Mouse (Mus musculus) kidney, adult 11 months (tissue): ENCODE results near the gene Olfr1145.

Experiments used
- DNase-seq: peaks from one replicate; pipeline ENCODE4 v3.0.0; 2022

Gene Olfr1145

GRCm38 (mm10) chr2:87809522-87809921 is at the start of gene Olfr1145:
Olfr1145 (plus strand) TSS chr2:87809822.
- no peak for DNase-seq

- no peak for DNase-seq
These were observed 33.5 kb upstream of the Olfr1145 start for GRCm38 (mm10) chr2:87776143-87776542.

- no peak for DNase-seq
These were observed 30.4 kb upstream of the Olfr1145 start, which contains the start of gene Olfr152 for GRCm38 (mm10) chr2:87779183-87779582. Olfr152 (plus strand) TSS chr2:87779483.

- DNase-seq: no peak
These were observed 9.3 kb upstream of the Olfr1145 start, which contains the start of gene Olfr1143 for GRCm38 (mm10) chr2:87800292-87800691. Olfr1143 (plus strand) TSS chr2:87800592.

GRCm38 (mm10) chr2:87830233-87830632 is 20.6 kb downstream of the Olfr1145 start, which contains the start of gene Olfr1148:
Olfr1148 (plus strand) TSS chr2:87830533.
- DNase-seq: no peak

- no peak for DNase-seq
These were observed 34.1 kb downstream of the Olfr1145 start, which contains the start of gene Olfr1150-ps1 for GRCm38 (mm10) chr2:87843693-87844092. Olfr1150-ps1 (plus strand) TSS chr2:87843993.

- DNase-seq: no peak
These were observed 45.9 kb downstream of the Olfr1145 start, which contains the start of gene Olfr1151 for GRCm38 (mm10) chr2:87855562-87855961. Olfr1151 (plus strand) TSS chr2:87855862.
